Mouse (Mus musculus): ENCODE data around the gene Gpr137c.

GRCm38 (mm10) chr14:45239042-45239441, 19.5 kb downstream of the Gpr137c start:
- TF ChIP-seq CTCF (IDR thresholded peaks at IDR 0.05; ENCODE audit: low read depth) (no peak), EP300 (IDR thresholded peaks at IDR 0.05; ENCODE audit: low read depth) (no peak)
